Mouse (Mus musculus): ENCODE results near the gene Fignl2. TPM values are rescaled to one million over a fixed set of nuclear protein-coding genes. Genes with fewer than 3 reads are reported as not detected.

The Fignl2 gene
- total and polyA plus RNA-seq, 3 experiments, result not detected

DNA sequence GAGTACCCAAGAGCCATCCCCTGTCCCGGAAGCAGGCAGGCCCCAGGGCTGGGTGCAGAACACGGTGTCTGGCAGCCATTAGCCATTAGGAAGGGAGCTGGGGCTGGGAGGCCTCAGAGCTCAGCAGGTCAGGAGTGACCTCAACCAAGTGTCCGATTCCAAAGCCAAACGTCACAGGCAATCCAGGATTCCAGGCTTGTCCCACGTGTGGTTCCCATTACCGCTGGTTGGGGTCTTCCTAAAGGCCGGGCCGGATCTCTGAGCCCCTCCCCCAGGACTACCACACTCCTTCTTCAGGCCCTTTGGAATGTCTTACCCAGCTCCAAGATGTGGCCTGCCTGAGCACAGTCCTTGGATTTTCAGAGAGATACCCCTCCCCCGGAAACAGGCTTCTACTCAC is 16.6 kb upstream of the Fignl2 start:
- Histone ChIP-seq H3K4me1 (ENCODE audit: control insufficient read depth in 1 of 2, insufficient read depth in 2 of 2, low read length in 2 of 2) (no peaks in the 10 kb centered on the region), H3K4me3 (ENCODE audit: control insufficient read depth in 1 of 2, insufficient read depth in 1 of 2, low read depth in 2 of 2, low read length in 2 of 2) (no peak overlapping the region), H3K36me3 (ENCODE audit: control insufficient read depth in 1 of 2, insufficient read depth in 2 of 2, low read length in 2 of 2) (no peaks in the 10 kb centered on the region), H3K79me2 (ENCODE audit: control insufficient read depth, insufficient read depth, low read length, poor library complexity) (no peaks in the 10 kb centered on the region), H3K9ac (ENCODE audit: control insufficient read depth, low read depth, low read length, poor library complexity, severe bottlenecking) (no peak overlapping the region), H3K9me3 (replicated peaks; ENCODE audit: insufficient read depth, low read length) (no peaks in the 10 kb centered on the region), H3K27ac (ENCODE audit: control insufficient read depth, low read depth, low read length) (no peak overlapping the region), H3K27me3 (ENCODE audit: control insufficient read depth in 1 of 2, insufficient read depth in 2 of 2, low read length in 2 of 2) (peaks cover 0 to 7% of the 10 kb centered on the region in 2 experiments; a peak in 3 of 4 replicates)
- no peak for TF ChIP-seq TBP (IDR thresholded peaks at IDR 0.05; ENCODE audit: low read depth, low read length)
- TF ChIP-seq MYC (IDR thresholded peaks at IDR 0.05; ENCODE audit: low read depth, low read length), result no peak
- no peak for TF ChIP-seq E2F4 (IDR thresholded peaks at IDR 0.05; ENCODE audit: borderline replicate concordance, low read depth, low read length)
- no peak for TF ChIP-seq CHD1 (IDR thresholded peaks at IDR 0.05; ENCODE audit: low read depth, low read length)
- no peak for TF ChIP-seq NRF1 (IDR thresholded peaks at IDR 0.05; ENCODE audit: insufficient read depth, low read depth, low read length, poor library complexity, severe bottlenecking)
- no peak for TF ChIP-seq ETS1 (IDR thresholded peaks at IDR 0.05; ENCODE audit: low read depth, low read length)
- TF ChIP-seq EP300 (IDR thresholded peaks at IDR 0.05; ENCODE audit: low read depth in 1 of 2, low read length in 2 of 2), result no peak
- TF ChIP-seq GABPA (IDR thresholded peaks at IDR 0.05; ENCODE audit: low read depth, low read length), result no peak
- no peak for TF ChIP-seq MXI1 (IDR thresholded peaks at IDR 0.05; ENCODE audit: low read depth, low read length)
- no peak for TF ChIP-seq MAZ (IDR thresholded peaks at IDR 0.05; ENCODE audit: low read depth, low read length)
- no peak for TF ChIP-seq POLR2AphosphoS2 (IDR thresholded peaks at IDR 0.05; ENCODE audit: low read length)
- TF ChIP-seq SMC3 (IDR thresholded peaks at IDR 0.05; ENCODE audit: low read depth, low read length), result no peak
- no peak for TF ChIP-seq JUND (IDR thresholded peaks at IDR 0.05; ENCODE audit: low read depth, low read length)
- no peak for TF ChIP-seq ELF1 (IDR thresholded peaks at IDR 0.05; ENCODE audit: low read depth, low read length)
- no peak for TF ChIP-seq POLR2A (IDR thresholded peaks at IDR 0.05; ENCODE audit: control insufficient read depth in 1 of 2, insufficient read depth in 1 of 2, low read depth in 1 of 2, low read length in 2 of 2, poor library complexity in 1 of 2)
- TF ChIP-seq USF2 (IDR thresholded peaks at IDR 0.05; ENCODE audit: borderline replicate concordance in 1 of 2, insufficient read depth in 1 of 2, low read depth in 1 of 2, low read length in 2 of 2), result no peak
- no peak for TF ChIP-seq HCFC1 (IDR thresholded peaks at IDR 0.05; ENCODE audit: low read depth, low read length)
- no peak for TF ChIP-seq MAX (IDR thresholded peaks at IDR 0.05; ENCODE audit: low read length)
- TF ChIP-seq MEF2A (IDR thresholded peaks at IDR 0.05; ENCODE audit: extremely low read depth, insufficient replicate concordance, low read depth, low read length, poor library complexity, severe bottlenecking), result no peak
- no peak for DNase-seq (ENCODE audit: low read depth, low spot score)

DNA sequence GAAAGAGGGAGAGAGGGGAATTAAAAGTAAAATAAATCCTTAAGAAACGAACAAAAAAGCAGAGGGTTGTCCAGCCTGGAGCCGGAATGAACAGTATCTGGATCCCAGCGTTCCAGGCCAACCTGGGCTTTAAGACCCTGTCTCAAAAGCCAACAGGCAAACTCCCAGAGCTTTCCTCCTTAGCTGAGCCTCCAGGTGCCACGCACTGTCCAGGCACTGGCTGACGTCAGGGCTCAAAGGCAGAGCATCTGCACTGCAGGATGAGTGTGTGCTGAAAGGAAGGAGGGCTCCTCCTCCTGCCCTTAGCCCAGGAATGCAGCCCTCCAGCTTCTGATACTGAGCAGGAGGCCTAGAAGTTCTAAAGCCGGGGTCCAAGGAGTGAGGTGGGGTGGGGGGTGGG is 15.6 kb upstream of the Fignl2 start:
- TF ChIP-seq BHLHE40 (IDR thresholded peaks at IDR 0.05; ENCODE audit: borderline replicate concordance, low read depth, low read length) (no peak), MAZ (IDR thresholded peaks at IDR 0.05; ENCODE audit: low read depth, low read length) (no peak), POLR2AphosphoS5 (IDR thresholded peaks at IDR 0.05; ENCODE audit: borderline replicate concordance, low read depth, low read length) (no peak)
- Histone ChIP-seq H3K9me3 (replicated peaks; ENCODE audit: insufficient read depth, low read length) (no peaks in the 10 kb centered on the region), H3K79me2 (ENCODE audit: control insufficient read depth, insufficient read depth, low read length, poor library complexity) (no peaks in the 10 kb centered on the region), H3K27ac (ENCODE audit: control insufficient read depth, low read depth, low read length) (no peak overlapping the region), H3K4me1 (ENCODE audit: control insufficient read depth in 1 of 2, insufficient read depth in 2 of 2, low read length in 2 of 2) (no peaks in the 10 kb centered on the region), H3K9ac (ENCODE audit: control insufficient read depth, low read depth, low read length, poor library complexity, severe bottlenecking) (no peak overlapping the region), H3K4me3 (ENCODE audit: control insufficient read depth in 1 of 2, insufficient read depth in 1 of 2, low read depth in 2 of 2, low read length in 2 of 2) (no peak overlapping the region), H3K36me3 (ENCODE audit: control insufficient read depth in 1 of 2, insufficient read depth in 2 of 2, low read length in 2 of 2) (no peaks in the 10 kb centered on the region), H3K27me3 (ENCODE audit: control insufficient read depth in 1 of 2, insufficient read depth in 2 of 2, low read length in 2 of 2) (peaks cover 0 to 6% of the 10 kb centered on the region in 2 experiments; a peak in 2 of 4 replicates)
- no peak for DNase-seq (ENCODE audit: low read depth, low spot score)

Measured in MEL (cell line).